Mouse (Mus musculus) hindbrain, embryonic 14.5 days (tissue): Measurements from ENCODE around the gene Zc3h14. TPM values are rescaled to one million over a fixed set of nuclear protein-coding genes. Genes with fewer than 3 reads are reported as not detected.

Experiments
- ATAC-seq: fragments of 200-750 bp; cut with Nextera tagmentation; 2 replicates; pipeline ENCODE4 v1.8.0; 2017; ENCODE audit warnings: moderate number of reproducible peaks, mild to moderate bottlenecking, moderate TSS enrichment, moderate library complexity; ENCODE audit not compliant: low FRiP score
- DNase-seq: peaks from one replicate; pipeline ENCODE4 v3.0.0-alpha.2; 2015; ENCODE audit warnings: low spot score
- H3K27ac ChIP-seq: fragments of 300-500 bp; sonication (generic); 2 replicates; pipeline ENCODE4 v1.5.1; 2014; ENCODE audit warnings: mild to moderate bottlenecking, moderate library complexity
- H3K27me3 ChIP-seq: fragments of 300-500 bp; sonication (generic); 2 replicates; pipeline ENCODE4 v1.6.1; 2014; ENCODE audit warnings: mild to moderate bottlenecking, low read length, mixed read lengths; ENCODE audit not compliant: control insufficient read depth, insufficient read depth
- H3K36me3 ChIP-seq: fragments of 300-500 bp; sonication (generic); replicated peaks from 2 replicates; pipeline ENCODE4 v1.6.1; 2014; ENCODE audit not compliant: control insufficient read depth, insufficient read depth
- H3K4me1 ChIP-seq: fragments of 300-500 bp; sonication (generic); replicated peaks from 2 replicates; pipeline ENCODE4 v1.6.1; 2014; ENCODE audit warnings: antibody characterized with exemption, low read length, mixed read lengths; ENCODE audit not compliant: control insufficient read depth, insufficient read depth
- H3K4me2 ChIP-seq: fragments of 300-500 bp; sonication (generic); replicated peaks from 2 replicates; pipeline ENCODE4 v1.6.1; 2014; ENCODE audit warnings: mild to moderate bottlenecking, moderate library complexity
- H3K4me3 ChIP-seq: fragments of 300-500 bp; sonication (generic); replicated peaks from 2 replicates; pipeline ENCODE4 v1.5.1; 2014; ENCODE audit warnings: mild to moderate bottlenecking, low read length
- H3K9ac ChIP-seq: fragments of 300-500 bp; sonication (generic); 2 replicates; pipeline ENCODE4 v1.6.1; 2014
- H3K9me3 ChIP-seq: fragments of 300-500 bp; sonication (generic); 2 replicates; pipeline ENCODE4 v1.6.1; 2016; ENCODE audit warnings: low read length; ENCODE audit not compliant: control insufficient read depth
- WGBS: fragments of 180-500 bp; shearing (Covaris S2); extraction: QIAGEN DNeasy Blood & Tissue Kit; methylation state at CpG from one replicate; pipeline ENCODE4 v1.1.7; 2014; 5-methylcytosine and 5-hydroxymethylcytosine counted together
- polyA plus RNA-seq: library from polyadenylated mRNA; unstranded; fragments of >200 nt; fragmentation: Nextera tagmentation; extraction: Ambion mirVana; gene quantifications from 2 replicates; pipeline ENCODE4 v1.2.1, GENCODE M21; 2014

Gene Zc3h14
- polyA plus RNA-seq, 1 experiment from 2014 or later, result 120 TPM

- ATAC-seq (no peak), DNase-seq (no peak)
- Histone ChIP-seq H3K4me3 (no peak overlapping the region), H3K9me3 (no peaks in the 10 kb centered on the region), H3K4me2 (no peak overlapping the region), H3K4me1 (no peaks in the 10 kb centered on the region), H3K27me3 (no peaks in the 10 kb centered on the region), H3K36me3 (peaks cover 94% of the 10 kb centered on the region), H3K9ac (no peak overlapping the region), H3K27ac (no peak overlapping the region)
- 87% methylated on average over 6 of the region's 6 CpGs for WGBS
Measured at GRCm38 (mm10) chr12:98757636-98758035, 10.9 kb downstream of the Zc3h14 start.

- DNase-seq, result no peak
- no peak for ATAC-seq
- Histone ChIP-seq H3K4me1 (no peaks in the 10 kb centered on the region), H3K36me3 (peaks cover 95% of the 10 kb centered on the region), H3K27me3 (no peaks in the 10 kb centered on the region), H3K4me3 (no peak overlapping the region), H3K9ac (no peak overlapping the region), H3K4me2 (no peak overlapping the region), H3K27ac (no peak overlapping the region), H3K9me3 (no peaks in the 10 kb centered on the region)
- 94% methylated on average over 6 of the region's 6 CpGs for WGBS
Measured at GRCm38 (mm10) chr12:98759700-98760099, 12.9 kb downstream of the Zc3h14 start.

- DNase-seq (no peak), ATAC-seq (no peak)
- no peak overlapping the region for H3K4me2 ChIP-seq
- H3K36me3 ChIP-seq, result peaks cover 87% of the 10 kb centered on the region
- no peak overlapping the region for H3K4me3 ChIP-seq
- 96% methylated on average over 2 of the region's 2 CpGs for WGBS
- H3K9me3 ChIP-seq, result no peaks in the 10 kb centered on the region
- H3K27me3 ChIP-seq, result no peaks in the 10 kb centered on the region
- H3K4me1 ChIP-seq, result no peaks in the 10 kb centered on the region
- no peak overlapping the region for H3K27ac ChIP-seq
- no peak overlapping the region for H3K9ac ChIP-seq
Measured at GRCm38 (mm10) chr12:98766241-98766640, 19.5 kb downstream of the Zc3h14 start.

- no peak for DNase-seq
- no peaks in the 10 kb centered on the region for H3K27me3 ChIP-seq
- H3K27ac ChIP-seq, result no peak overlapping the region
- H3K9me3 ChIP-seq, result no peaks in the 10 kb centered on the region
- no peak for ATAC-seq
- H3K36me3 ChIP-seq, result peaks cover 91% of the 10 kb centered on the region
- no peaks in the 10 kb centered on the region for H3K4me1 ChIP-seq
- 81% methylated on average over 3 of the region's 3 CpGs for WGBS
- no peak overlapping the region for H3K4me3 ChIP-seq
- H3K9ac ChIP-seq, result no peak overlapping the region
- H3K4me2 ChIP-seq, result no peak overlapping the region
Measured at GRCm38 (mm10) chr12:98777509-98777908, 30.7 kb downstream of the Zc3h14 start.

- Histone ChIP-seq H3K27ac (no peak overlapping the region), H3K27me3 (no peaks in the 10 kb centered on the region), H3K9ac (no peak overlapping the region), H3K4me1 (no peaks in the 10 kb centered on the region), H3K36me3 (peaks cover 92% of the 10 kb centered on the region), H3K9me3 (no peaks in the 10 kb centered on the region), H3K4me2 (no peak overlapping the region), H3K4me3 (no peak overlapping the region)
- 78% methylated on average over 4 of the region's 4 CpGs for WGBS
- peak; percentile 58 for DNase-seq
- ATAC-seq, result 0 out of 2 replicates have a peak, but pooled peaks have one; percentile 40
Measured at GRCm38 (mm10) chr12:98779148-98779547, 32.4 kb downstream of the Zc3h14 start.

- ATAC-seq, result no peak
- H3K4me1 ChIP-seq, result no peaks in the 10 kb centered on the region
Measured at GRCm38 (mm10) chr12:98784251-98784650, 37.5 kb downstream of the Zc3h14 start.

GRCm38 (mm10) chr12:98795731-98796318 is 49.1 kb downstream of the Zc3h14 start:
- DNase-seq, result no peak
- Histone ChIP-seq H3K27me3 (no peaks in the 10 kb centered on the region), H3K27ac (no peak overlapping the region), H3K9me3 (no peaks in the 10 kb centered on the region), H3K9ac (no peak overlapping the region), H3K4me1 (no peaks in the 10 kb centered on the region), H3K36me3 (peaks cover 76% of the 10 kb centered on the region), H3K4me2 (no peak overlapping the region), H3K4me3 (no peak overlapping the region)
- peak; percentile 43; the same call in 1 of the 2 replicates for ATAC-seq
- 79% methylated on average over 3 of the region's 3 CpGs for WGBS

More at GRCm38 (mm10) chr12:98784251-98784650, 37.5 kb downstream of the Zc3h14 start:
- Histone ChIP-seq H3K36me3 (peaks cover 95% of the 10 kb centered on the region), H3K27me3 (no peaks in the 10 kb centered on the region), H3K9me3 (no peaks in the 10 kb centered on the region), H3K4me2 (no peak overlapping the region), H3K9ac (no peak overlapping the region), H3K27ac (no peak overlapping the region), H3K4me3 (no peak overlapping the region)
- no peak for DNase-seq
- 100% methylated on average over 1 of the region's 1 CpGs for WGBS

GRCm38 (mm10) chr12:98800334-98800733 is 53.6 kb downstream of the Zc3h14 start:
- Histone ChIP-seq H3K4me3 (no peak overlapping the region), H3K4me1 (no peaks in the 10 kb centered on the region), H3K27me3 (no peaks in the 10 kb centered on the region), H3K27ac (no peak overlapping the region), H3K9me3 (no peaks in the 10 kb centered on the region), H3K9ac (no peak overlapping the region), H3K4me2 (no peak overlapping the region), H3K36me3 (peaks cover 51% of the 10 kb centered on the region)
- no peak for DNase-seq
- WGBS, result 84% methylated on average over 5 of the region's 5 CpGs
- no peak for ATAC-seq

- 88% methylated on average over 3 of the region's 3 CpGs for WGBS
- Histone ChIP-seq H3K27ac (no peak overlapping the region), H3K4me3 (no peak overlapping the region), H3K4me1 (no peaks in the 10 kb centered on the region), H3K9ac (no peak overlapping the region), H3K9me3 (no peaks in the 10 kb centered on the region), H3K36me3 (peaks cover 48% of the 10 kb centered on the region), H3K27me3 (no peaks in the 10 kb centered on the region), H3K4me2 (no peak overlapping the region)
- ATAC-seq (no peak), DNase-seq (no peak)
Measured at GRCm38 (mm10) chr12:98802245-98802644, 55.5 kb downstream of the Zc3h14 start.
